Mouse (Mus musculus): ENCODE data around the gene Grcc10. TPM values are rescaled to one million over a fixed set of nuclear protein-coding genes. Genes with fewer than 3 reads are reported as not detected.

Grcc10 gene
- total and polyA plus RNA-seq, 2 experiments = 140 to 203 TPM

- no peak overlapping the region; the same call in 1 of the 2 replicates for H3K4me3 ChIP-seq (ENCODE audit: insufficient read depth, low read depth, low read length)
- no peak for DNase-seq (ENCODE audit: extremely low read depth, low read depth, low spot score)
- TF ChIP-seq CTCF (IDR thresholded peaks at IDR 0.05; ENCODE audit: low read depth, low read length) (no peak), POLR2A (IDR thresholded peaks at IDR 0.05; ENCODE audit: extremely low read depth, insufficient read depth, low read length) (no peak)
These were observed 41.3 kb upstream of the Grcc10 start for GRCm38 (mm10) chr6:124782436-124782835.

GRCm38 (mm10) chr6:124780917-124781316 lies 39.7 kb upstream of the Grcc10 start:
- H3K27ac ChIP-seq (replicated peaks; ENCODE audit: insufficient read depth, low read depth, low read length) = no peak overlapping the region
- 0 out of 2 replicates have a peak, but pooled peaks cover 2% of the 10 kb centered on the region for H3K4me1 ChIP-seq (ENCODE audit: control insufficient read depth, insufficient read depth, low read length)
- no peaks in the 10 kb centered on the region for H3K27me3 ChIP-seq (ENCODE audit: control insufficient read depth, insufficient read depth, low read length)
- WGBS = 90% methylated on average over 7 of the region's 7 CpGs
- H3K4me3 ChIP-seq (ENCODE audit: insufficient read depth, low read depth, low read length) = no peak overlapping the region
- H3K79me2 ChIP-seq (ENCODE audit: control insufficient read depth, insufficient read depth, low read length) = no peaks in the 10 kb centered on the region
- H3K36me3 ChIP-seq (ENCODE audit: control insufficient read depth, insufficient read depth, low read length) = no peaks in the 10 kb centered on the region
- no peak overlapping the region for H3K9ac ChIP-seq (ENCODE audit: low read depth, low read length)
- no peak for DNase-seq (ENCODE audit: extremely low read depth, low read depth, low spot score)
- TF ChIP-seq CTCF (IDR thresholded peaks at IDR 0.05; ENCODE audit: low read depth, low read length) (no peak), POLR2A (IDR thresholded peaks at IDR 0.05; ENCODE audit: extremely low read depth, insufficient read depth, low read length) (no peak)

More at GRCm38 (mm10) chr6:124782436-124782835, 41.3 kb upstream of the Grcc10 start:
- Histone ChIP-seq H3K4me1 (ENCODE audit: control insufficient read depth, insufficient read depth, low read length) (peaks cover 4% of the 10 kb centered on the region; the same call in 1 of the 2 replicates), H3K27me3 (ENCODE audit: control insufficient read depth, insufficient read depth, low read length) (no peaks in the 10 kb centered on the region), H3K9ac (ENCODE audit: low read depth, low read length) (no peak overlapping the region), H3K36me3 (ENCODE audit: control insufficient read depth, insufficient read depth, low read length) (no peaks in the 10 kb centered on the region), H3K79me2 (ENCODE audit: control insufficient read depth, insufficient read depth, low read length) (no peaks in the 10 kb centered on the region), H3K27ac (replicated peaks; ENCODE audit: insufficient read depth, low read depth, low read length) (no peak overlapping the region)
- 30% methylated on average over 6 of the region's 6 CpGs for WGBS

- H3K27me3 ChIP-seq (ENCODE audit: control insufficient read depth, insufficient read depth, low read length) = no peaks in the 10 kb centered on the region
- no peak overlapping the region for H3K27ac ChIP-seq (replicated peaks; ENCODE audit: insufficient read depth, low read depth, low read length)
- H3K4me3 ChIP-seq (ENCODE audit: insufficient read depth, low read depth, low read length) = no peak overlapping the region
- H3K9ac ChIP-seq (ENCODE audit: low read depth, low read length) = no peak overlapping the region
- no peaks in the 10 kb centered on the region for H3K36me3 ChIP-seq (ENCODE audit: control insufficient read depth, insufficient read depth, low read length)
- no peak for DNase-seq (ENCODE audit: extremely low read depth, low read depth, low spot score)
- H3K4me1 ChIP-seq (ENCODE audit: control insufficient read depth, insufficient read depth, low read length) = 0 out of 2 replicates have a peak, but pooled peaks cover 2% of the 10 kb centered on the region
- WGBS = 21% methylated on average over 10 of the region's 10 CpGs
- no peaks in the 10 kb centered on the region for H3K79me2 ChIP-seq (ENCODE audit: control insufficient read depth, insufficient read depth, low read length)
- TF ChIP-seq POLR2A (IDR thresholded peaks at IDR 0.05; ENCODE audit: extremely low read depth, insufficient read depth, low read length) = no peak
- no peak for TF ChIP-seq CTCF (IDR thresholded peaks at IDR 0.05; ENCODE audit: low read depth, low read length)
These were observed 38.8 kb upstream of the Grcc10 start for GRCm38 (mm10) chr6:124779984-124780416.

GRCm38 (mm10) chr6:124779222-124779983 lies 38.2 kb upstream of the Grcc10 start, which contains the start of gene Lrrc23:
Gene Lrrc23 (minus strand): TSS chr6:124779727.
- DNase-seq (ENCODE audit: extremely low read depth, low read depth, low spot score) = no peak
- H3K4me1 ChIP-seq (ENCODE audit: control insufficient read depth, insufficient read depth, low read length) = 0 out of 2 replicates have a peak, but pooled peaks cover 2% of the 10 kb centered on the region
- WGBS = 7% methylated on average over 23 of the region's 23 CpGs
- no peak for TF ChIP-seq CTCF (IDR thresholded peaks at IDR 0.05; ENCODE audit: low read depth, low read length)
- no peak for TF ChIP-seq POLR2A (IDR thresholded peaks at IDR 0.05; ENCODE audit: extremely low read depth, insufficient read depth, low read length)
- H3K27me3 ChIP-seq (ENCODE audit: control insufficient read depth, insufficient read depth, low read length) = no peaks in the 10 kb centered on the region
- H3K9ac ChIP-seq (ENCODE audit: low read depth, low read length) = no peak within 1 kb of the TSS
- 0 out of 2 replicates have a peak within 1 kb of the TSS, but pooled peaks have one; percentile 4 for H3K4me3 ChIP-seq (ENCODE audit: insufficient read depth, low read depth, low read length)
- H3K36me3 ChIP-seq (ENCODE audit: control insufficient read depth, insufficient read depth, low read length) = no peaks in the 10 kb centered on the region
- H3K27ac ChIP-seq (replicated peaks; ENCODE audit: insufficient read depth, low read depth, low read length) = no peak within 1 kb of the TSS
- no peaks in the 10 kb centered on the region for H3K79me2 ChIP-seq (ENCODE audit: control insufficient read depth, insufficient read depth, low read length)

- 93% methylated on average over 15 of the region's 15 CpGs for WGBS
- no peak for TF ChIP-seq POLR2A (IDR thresholded peaks at IDR 0.05; ENCODE audit: extremely low read depth, insufficient read depth, low read length)
- no peak for TF ChIP-seq CTCF (IDR thresholded peaks at IDR 0.05; ENCODE audit: low read depth, low read length)
- Histone ChIP-seq H3K4me1 (ENCODE audit: control insufficient read depth, insufficient read depth, low read length) (peaks cover 5% of the 10 kb centered on the region; the same call in 1 of the 2 replicates), H3K27me3 (ENCODE audit: control insufficient read depth, insufficient read depth, low read length) (peaks cover 9% of the 10 kb centered on the region), H3K9ac (ENCODE audit: low read depth, low read length) (no peak overlapping the region), H3K36me3 (ENCODE audit: control insufficient read depth, insufficient read depth, low read length) (no peaks in the 10 kb centered on the region), H3K4me3 (ENCODE audit: insufficient read depth, low read depth, low read length) (no peak overlapping the region), H3K27ac (replicated peaks; ENCODE audit: insufficient read depth, low read depth, low read length) (no peak overlapping the region), H3K79me2 (ENCODE audit: control insufficient read depth, insufficient read depth, low read length) (no peaks in the 10 kb centered on the region)
- no peak for DNase-seq (ENCODE audit: extremely low read depth, low read depth, low spot score)
These were observed 29.3 kb upstream of the Grcc10 start for GRCm38 (mm10) chr6:124770511-124770910.

GRCm38 (mm10) chr6:124770013-124770412 lies 28.8 kb upstream of the Grcc10 start:
- DNase-seq (ENCODE audit: extremely low read depth, low read depth, low spot score) = no peak
- Histone ChIP-seq H3K9ac (ENCODE audit: low read depth, low read length) (no peak overlapping the region), H3K4me1 (ENCODE audit: control insufficient read depth, insufficient read depth, low read length) (peaks cover 5% of the 10 kb centered on the region; the same call in 1 of the 2 replicates), H3K79me2 (ENCODE audit: control insufficient read depth, insufficient read depth, low read length) (no peaks in the 10 kb centered on the region), H3K36me3 (ENCODE audit: control insufficient read depth, insufficient read depth, low read length) (no peaks in the 10 kb centered on the region), H3K27ac (replicated peaks; ENCODE audit: insufficient read depth, low read depth, low read length) (no peak overlapping the region), H3K27me3 (ENCODE audit: control insufficient read depth, insufficient read depth, low read length) (peaks cover 9% of the 10 kb centered on the region), H3K4me3 (ENCODE audit: insufficient read depth, low read depth, low read length) (no peak overlapping the region)
- WGBS = 79% methylated on average over 7 of the region's 7 CpGs
- TF ChIP-seq CTCF (IDR thresholded peaks at IDR 0.05; ENCODE audit: low read depth, low read length) = no peak
